ENCODE assay signal across 13 mouse cellular contexts in genomic region chr12:16091336-16091735, GRCm38 (mm10).
DNase-seq lines count a peak whose midpoint lies in the region; ATAC-seq and TF ChIP-seq lines count a peak whose summit lies in the region.
"Had no signal": no experiment of that assay in that cellular context is flagged by ENCODE, and none has a peak within 500 bp of the region (broad histone marks: within the 10 kb centered on the region; RNA-seq: fewer than 3 reads in every experiment).

No protein-coding gene starts in this region.

- 2% methylated on average over 6 of the region's 6 CpGs for WGBS in forebrain, embryonic 13.5 days
- 4% methylated on average over 6 of the region's 6 CpGs for WGBS in hindbrain, postnatal 0 days
- 74% methylated on average over 6 of the region's 6 CpGs for WGBS in thymus, adult 2 months

- no peaks in the 10 kb centered on the region for H3K27me3 ChIP-seq in forebrain, embryonic 13.5 days
- H3K27me3 ChIP-seq in hindbrain, postnatal 0 days (ENCODE audit: insufficient read depth, low read length): no peaks in the 10 kb centered on the region
- no peaks in the 10 kb centered on the region for H3K27me3 ChIP-seq in thymus, adult 2 months (ENCODE audit: control insufficient read depth, insufficient read depth, low read length)
- H3K27me3 ChIP-seq: embryonic facial prominence, embryonic 13.5 days; heart, embryonic 12.5 days; limb, embryonic 12.5 days had no signal

- peaks cover 8% of the 10 kb centered on the region; the same call in 1 of the 2 replicates for H3K4me1 ChIP-seq in forebrain, embryonic 13.5 days
- no peaks in the 10 kb centered on the region; the same call in 1 of the 2 replicates for H3K4me1 ChIP-seq in hindbrain, postnatal 0 days (ENCODE audit: insufficient read depth, low read length)
- no peaks in the 10 kb centered on the region for H3K4me1 ChIP-seq in thymus, adult 2 months (replicated peaks; ENCODE audit: control insufficient read depth, insufficient read depth, low read length)
- H3K4me1 ChIP-seq: limb, embryonic 12.5 days had no signal

- no peaks in the 10 kb centered on the region for H3K9me3 ChIP-seq in forebrain, embryonic 13.5 days (replicated peaks)
- H3K9me3 ChIP-seq in hindbrain, postnatal 0 days (ENCODE audit: low read length): no peaks in the 10 kb centered on the region
- H3K9me3 ChIP-seq: embryonic facial prominence, embryonic 13.5 days; heart, embryonic 12.5 days; limb, embryonic 12.5 days had no signal

- no peak for TF ChIP-seq POLR2A in thymus, adult 2 months (IDR thresholded peaks at IDR 0.05; ENCODE audit: control insufficient read depth, extremely low read depth, insufficient read depth, low read length, poor library complexity)

- peak; percentile 2 for DNase-seq in right cerebral cortex, adult 18-20 months
- no peak for DNase-seq in right cerebral cortex, postnatal 25 days
- DNase-seq in hindbrain, postnatal 0 days (ENCODE audit: low spot score): peak; percentile 37
- DNase-seq in retina, postnatal 1 day: peak; percentile 60
- no peak for DNase-seq in kidney, adult 8-10 months
- DNase-seq in spleen, postnatal 36 days (ENCODE audit: low spot score in 2 of 2): no peak
- DNase-seq in thymus, adult 2 months: no peak
- DNase-seq: kidney, adult 11 months; lung, embryonic 14.5 days had no signal

- H3K36me3 ChIP-seq in forebrain, embryonic 13.5 days (ENCODE audit: poor library complexity, severe bottlenecking): no peaks in the 10 kb centered on the region
- no peaks in the 10 kb centered on the region for H3K36me3 ChIP-seq in hindbrain, postnatal 0 days (ENCODE audit: insufficient read depth, low read length)
- H3K36me3 ChIP-seq in thymus, adult 2 months (ENCODE audit: control insufficient read depth, insufficient read depth, low read length): no peaks in the 10 kb centered on the region
- H3K36me3 ChIP-seq: embryonic facial prominence, embryonic 13.5 days; heart, embryonic 12.5 days; limb, embryonic 12.5 days had no signal

- ATAC-seq in forebrain, embryonic 13.5 days: peak; percentile 50; the same call in 1 of the 2 replicates
- ATAC-seq in hindbrain, postnatal 0 days: no peak

- H3K9ac ChIP-seq in forebrain, embryonic 13.5 days: no peak overlapping the region
- no peak overlapping the region for H3K9ac ChIP-seq in hindbrain, postnatal 0 days (replicated peaks; ENCODE audit: low read length)
- H3K9ac ChIP-seq: embryonic facial prominence, embryonic 13.5 days; heart, embryonic 12.5 days; limb, embryonic 12.5 days; lung, embryonic 14.5 days had no signal

- no peak overlapping the region for H3K4me3 ChIP-seq in forebrain, embryonic 13.5 days
- no peak overlapping the region for H3K4me3 ChIP-seq in hindbrain, postnatal 0 days (ENCODE audit: low read length)
- H3K4me3 ChIP-seq in thymus, adult 2 months (ENCODE audit: control insufficient read depth, insufficient read depth, low read length): no peak overlapping the region
- H3K4me3 ChIP-seq: embryonic facial prominence, embryonic 13.5 days; heart, embryonic 12.5 days; limb, embryonic 12.5 days had no signal

- TF ChIP-seq CTCF in hindbrain, postnatal 0 days (IDR thresholded peaks at IDR 0.05; ENCODE audit: low read depth): no peak
- no peak for TF ChIP-seq CTCF in thymus, adult 2 months (IDR thresholded peaks at IDR 0.05; ENCODE audit: borderline replicate concordance, control insufficient read depth, extremely low read depth, insufficient read depth, low read length, poor library complexity)

- no peak overlapping the region for H3K27ac ChIP-seq in forebrain, embryonic 13.5 days
- no peak overlapping the region for H3K27ac ChIP-seq in hindbrain, postnatal 0 days
- no peak overlapping the region for H3K27ac ChIP-seq in thymus, adult 2 months (ENCODE audit: control insufficient read depth, insufficient read depth, low read length)
- H3K27ac ChIP-seq: embryonic facial prominence, embryonic 13.5 days; limb, embryonic 12.5 days had no signal

- H3K4me2 ChIP-seq in forebrain, embryonic 13.5 days: no peak overlapping the region
- no peak overlapping the region for H3K4me2 ChIP-seq in hindbrain, postnatal 0 days (ENCODE audit: low read depth, low read length)
- H3K4me2 ChIP-seq: embryonic facial prominence, embryonic 13.5 days; heart, embryonic 12.5 days; limb, embryonic 12.5 days; lung, embryonic 14.5 days had no signal

Comparison
In these comparisons a context has a peak if more than half of its experiments do, and no peak if none do; other contexts are left out.
1. DNase-seq: peak in right cerebral cortex, adult 18-20 months (single experiment), hindbrain, postnatal 0 days (single experiment) and retina, postnatal 1 day (single experiment); none in right cerebral cortex, postnatal 25 days (single experiment), kidney, adult 8-10 months (0 of 2), spleen, postnatal 36 days (0 of 2) and thymus, adult 2 months (single experiment).